Mouse (Mus musculus) thymus, adult 2 months (tissue): ENCODE results near the gene Psmb5.

Experiments
- CTCF ChIP-seq: fragments of 200-500 bp; IDR thresholded peaks from 2 replicates; pipeline ENCODE4 v1.5.1; 2012; ENCODE audit warnings: mild to moderate bottlenecking, control low read depth, low read length, moderate library complexity, borderline replicate concordance; ENCODE audit not compliant: control insufficient read depth, poor library complexity, insufficient read depth; ENCODE audit errors: extremely low read depth
- POLR2A ChIP-seq: fragments of 200-500 bp; IDR thresholded peaks from 2 replicates; pipeline ENCODE4 v1.6.1; 2012; ENCODE audit warnings: mild to moderate bottlenecking, low read length, control low read depth, moderate library complexity; ENCODE audit not compliant: control insufficient read depth, poor library complexity, insufficient read depth; ENCODE audit errors: extremely low read depth

DNA sequence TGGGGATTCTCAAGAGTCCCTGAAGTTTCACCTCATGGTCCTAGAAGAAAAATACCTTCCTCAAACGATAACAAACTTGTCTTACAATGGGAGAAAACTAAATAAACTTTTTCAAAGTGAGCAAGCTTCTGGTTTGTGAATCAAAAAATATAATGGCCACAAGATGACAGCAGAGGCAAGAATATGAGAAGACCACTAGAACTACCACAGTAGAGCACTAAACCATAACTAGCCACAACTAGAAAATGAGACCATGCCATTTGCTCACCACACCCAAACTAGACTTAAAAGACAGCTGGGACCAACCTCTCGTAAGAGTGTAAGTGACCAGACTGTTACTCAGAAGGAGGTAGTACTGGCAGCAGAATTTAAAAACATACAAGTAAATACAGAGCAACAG is 42.2 kb upstream of the Psmb5 start:
- TF ChIP-seq CTCF: no peak
- TF ChIP-seq POLR2A: no peak
